Mouse (Mus musculus): ENCODE measurements at regions not wholly inside any gene's neighbourhood (a gene's known extent, or its start where the extent isn't known, plus 50 kb on each side); places are given as distances from the start of the nearest gene placed in this dataset.

- no peak for TF ChIP-seq POLR2A (IDR thresholded peaks at IDR 0.05; ENCODE audit: low read depth, low read length)
- no peak for TF ChIP-seq CTCF (IDR thresholded peaks at IDR 0.05; ENCODE audit: extremely low read depth, insufficient read depth, insufficient read length, insufficient replicate concordance)
Measured at GRCm38 (mm10) chr5:101216837-101217571, 371.5 kb downstream of the Gpat3 start.

All from spleen, adult 2 months (tissue).